Mouse (Mus musculus): ENCODE results near the gene Tbxas1.

The Tbxas1 gene

DNA sequence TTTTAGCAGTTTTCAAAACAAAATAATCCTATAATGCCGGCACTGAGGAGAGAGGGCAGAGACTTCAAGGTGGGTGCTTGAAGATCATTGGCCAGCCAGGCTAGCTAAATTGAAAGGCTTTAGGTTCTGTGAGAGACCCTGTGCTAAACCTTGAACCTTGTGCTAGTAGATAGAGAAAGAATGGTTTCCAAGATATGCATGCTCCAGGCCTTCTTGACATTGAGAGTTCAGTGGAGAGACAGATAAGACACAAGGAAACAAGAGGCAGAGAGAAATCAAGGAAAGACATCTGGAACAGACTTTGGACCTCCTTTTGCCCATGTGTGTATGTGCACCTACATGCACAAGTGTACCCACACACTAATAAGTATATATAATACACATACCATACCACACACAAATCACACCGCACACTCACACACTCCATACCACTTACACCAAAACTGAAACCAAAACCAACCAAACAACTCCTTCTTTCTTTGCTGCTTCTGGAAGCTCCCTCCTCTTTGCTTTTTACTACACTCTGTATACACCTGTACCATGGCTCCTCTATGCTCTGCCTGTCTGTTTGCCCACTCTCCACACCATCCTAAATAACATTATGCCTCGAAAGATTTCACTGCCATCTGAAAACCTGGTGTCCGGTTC lies 25.4 kb downstream of the Tbxas1 start:
- no peak for DNase-seq

DNA sequence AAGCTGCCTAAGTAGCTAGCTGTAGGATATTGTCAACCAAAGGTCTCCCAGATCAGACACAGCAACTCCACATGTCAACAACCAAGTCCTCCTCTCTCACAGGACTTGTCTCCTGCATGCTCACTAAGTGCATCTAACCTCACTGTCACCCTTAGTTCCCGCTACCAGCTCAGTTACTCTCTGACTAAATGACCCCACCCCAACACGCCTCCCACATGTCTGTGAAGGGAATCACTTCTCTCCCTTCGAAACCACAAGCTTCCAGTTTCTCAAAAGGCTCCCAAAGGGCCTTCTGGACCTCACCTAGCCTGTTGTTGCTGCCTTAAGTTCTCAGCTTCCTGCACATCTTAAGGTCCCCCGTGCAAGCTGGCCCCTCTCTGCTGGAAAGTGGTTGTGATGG lies 25.9 kb downstream of the Tbxas1 start:
- DNase-seq: no peak

DNA sequence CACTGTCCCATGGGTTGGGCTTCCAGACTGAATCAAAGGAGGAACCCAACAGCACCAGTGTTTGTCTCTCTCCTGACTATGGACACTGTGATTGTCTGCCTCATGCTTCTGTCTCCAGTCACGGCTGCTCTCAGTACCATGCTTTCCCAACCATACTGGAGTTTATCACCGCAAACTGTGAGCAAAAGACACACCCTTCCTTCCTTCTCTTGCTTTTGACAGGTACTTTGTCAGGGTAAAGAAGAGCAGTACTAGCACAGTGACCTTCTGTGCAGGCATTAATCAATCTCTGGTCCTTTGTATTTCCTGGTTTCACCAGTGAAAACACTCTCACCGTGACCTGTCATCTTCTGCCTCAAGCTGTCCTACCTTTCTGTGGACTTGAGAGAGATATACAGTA lies 26.4 kb downstream of the Tbxas1 start:
- no peak for DNase-seq

DNA sequence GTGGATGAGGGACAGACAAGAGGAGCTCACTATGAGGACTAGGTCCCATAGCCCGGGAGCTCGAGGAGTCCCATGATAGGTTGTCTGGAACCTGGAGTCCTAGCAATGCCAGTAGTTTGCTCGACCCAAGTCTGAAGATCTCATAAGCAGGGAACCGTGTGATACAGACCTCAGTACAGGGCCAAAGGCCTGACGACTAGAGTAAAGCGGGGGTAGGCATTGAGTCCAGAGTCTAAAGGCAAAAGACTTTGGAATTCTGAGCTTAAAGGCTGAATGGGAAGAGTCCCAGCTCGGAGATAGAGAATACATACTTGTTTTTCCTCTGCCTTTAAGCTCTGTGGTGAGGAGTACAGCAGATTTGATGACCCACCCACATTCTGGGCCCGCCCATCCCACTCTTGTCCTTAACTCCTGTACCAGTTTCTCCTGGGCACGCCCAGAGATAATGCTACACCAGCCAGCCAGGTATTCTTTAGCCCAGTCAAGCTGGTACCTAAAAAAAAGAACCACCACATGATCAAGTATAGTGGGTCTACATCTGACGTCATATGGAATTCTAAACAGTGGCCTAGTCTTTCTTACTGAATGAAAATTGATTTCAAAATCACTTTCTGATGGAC lies 27.7 kb downstream of the Tbxas1 start:
- no peak for DNase-seq

GRCm38 (mm10) chr6:38906005-38906404 lies 30.8 kb downstream of the Tbxas1 start:
- DNase-seq: no peak

- peak in 1 of 2 experiments; percentile 23 for DNase-seq
These were observed 33.2 kb downstream of the Tbxas1 start for GRCm38 (mm10) chr6:38908401-38908800.

GRCm38 (mm10) chr6:38910828-38911559 lies 35.8 kb downstream of the Tbxas1 start:
- DNase-seq: peak; percentile 58 to 65

DNA sequence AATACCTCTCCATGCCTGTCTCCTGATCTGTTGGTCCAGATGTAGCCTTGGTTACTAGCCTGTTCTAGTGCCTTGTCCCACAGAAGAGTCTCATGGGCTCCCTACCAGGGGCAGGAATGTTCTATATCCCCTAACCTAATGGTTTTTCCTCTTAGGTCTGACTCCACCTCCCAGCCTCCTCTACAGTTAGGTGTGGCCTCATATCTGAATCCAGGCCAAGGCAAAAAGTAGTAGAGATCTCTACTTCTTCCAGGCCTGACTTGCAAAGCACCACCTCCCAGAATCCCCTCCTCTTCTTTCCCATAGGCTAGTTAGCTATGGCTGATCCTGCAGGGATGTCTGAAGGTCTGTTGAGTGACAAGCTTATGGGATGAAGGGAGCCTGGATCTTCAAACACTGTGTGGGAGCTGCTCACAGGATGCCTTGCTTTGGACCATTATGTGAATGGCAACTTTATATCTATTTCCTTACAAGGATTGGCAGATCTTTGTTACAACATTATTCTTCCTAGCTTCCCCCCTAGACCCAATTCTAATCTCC lies 37.0 kb downstream of the Tbxas1 start:
- DNase-seq: no peak

DNA sequence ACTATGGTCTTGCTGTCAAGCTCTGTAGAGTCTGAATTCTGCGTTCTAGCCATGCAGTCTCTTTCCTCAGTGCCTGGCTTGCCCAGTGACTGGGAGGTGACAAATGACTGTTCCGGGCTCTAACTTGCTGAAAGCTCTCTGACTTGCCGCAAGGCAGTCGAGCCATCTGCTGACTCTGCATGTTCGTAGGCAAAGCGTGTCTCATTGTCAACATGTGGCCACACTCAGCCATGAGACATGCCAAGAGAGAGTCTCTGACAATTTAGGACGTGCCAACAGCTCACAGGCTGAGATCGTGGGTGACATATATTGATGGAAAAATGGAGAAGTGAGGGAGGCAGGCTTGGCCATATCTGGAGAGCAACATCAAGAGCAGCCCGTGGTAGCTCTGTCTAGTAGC lies 37.6 kb downstream of the Tbxas1 start:
- peak; percentile 65 to 79 for DNase-seq

DNA sequence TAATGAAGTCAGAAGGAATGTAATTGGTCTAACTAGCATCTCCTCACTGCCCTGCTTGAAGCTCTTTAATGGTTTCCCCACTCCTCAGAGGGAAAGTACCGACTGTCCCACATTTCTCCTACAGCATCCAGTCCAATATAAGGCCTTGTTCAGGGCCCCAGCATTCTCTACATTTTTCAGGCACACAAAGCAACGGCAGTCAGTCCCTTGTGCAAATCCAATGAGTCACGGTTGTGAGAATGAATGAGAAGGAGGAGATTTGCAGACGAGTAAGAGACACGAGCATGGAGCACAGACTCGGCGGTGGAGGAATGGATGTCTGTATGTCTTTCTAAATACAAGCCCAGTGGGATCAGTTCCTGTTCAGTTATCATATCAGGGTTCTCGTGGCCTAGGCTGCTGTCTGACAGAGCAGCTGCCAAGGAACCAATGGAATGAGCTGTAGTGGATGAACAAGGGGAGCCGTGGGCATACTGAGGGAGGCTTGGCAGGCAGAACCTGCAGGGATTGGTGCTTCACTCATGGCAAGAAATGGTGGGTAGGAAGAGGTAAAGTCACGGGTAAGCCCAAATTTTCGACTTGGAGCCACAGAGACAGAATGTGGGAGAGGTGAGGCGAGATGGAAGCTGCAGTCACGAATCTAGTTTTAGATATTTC lies 38.3 kb downstream of the Tbxas1 start:
- DNase-seq: no peak

DNA sequence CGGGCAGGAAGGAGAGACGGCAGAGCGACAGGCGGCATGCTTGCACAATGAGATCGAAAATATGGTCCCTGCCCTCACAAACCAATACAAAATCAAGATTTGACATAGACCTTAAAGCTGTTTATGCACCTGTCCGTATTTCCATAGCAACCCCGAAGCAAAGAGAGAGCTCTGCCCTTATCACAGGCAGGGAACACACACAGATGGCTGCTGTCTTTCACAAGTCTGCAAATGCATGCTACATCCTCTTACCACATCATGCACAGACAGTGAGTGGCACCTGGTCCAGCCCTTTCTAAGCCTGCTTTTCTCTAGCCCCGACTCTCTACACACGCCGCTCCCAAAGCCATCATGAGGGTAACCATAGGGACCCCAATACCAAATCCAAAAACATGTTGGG lies 39.0 kb downstream of the Tbxas1 start:
- DNase-seq: no peak

- no peak for DNase-seq
These were observed 40.6 kb downstream of the Tbxas1 start for GRCm38 (mm10) chr6:38915776-38916175.

DNA sequence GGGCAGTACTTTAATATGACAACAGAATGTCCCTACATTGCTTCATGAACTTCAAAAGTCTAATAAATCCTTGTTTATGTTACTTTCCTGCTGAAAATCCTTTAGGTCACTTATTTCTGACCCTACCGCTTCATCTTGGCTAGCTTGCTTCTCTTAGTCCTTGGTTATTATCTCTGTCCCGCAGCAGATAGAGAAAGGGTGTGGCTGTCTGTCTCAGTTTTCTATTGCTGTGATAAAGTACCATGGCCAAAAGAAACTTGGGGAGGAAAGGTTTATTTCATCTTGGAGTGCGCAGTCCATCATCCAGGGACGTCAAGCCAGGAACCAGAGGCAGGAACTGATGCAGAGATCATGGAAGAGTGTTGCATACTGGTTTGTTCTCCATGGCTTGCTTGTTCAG lies 41.4 kb downstream of the Tbxas1 start:
- DNase-seq: no peak

GRCm38 (mm10) chr6:38917415-38917814 lies 42.2 kb downstream of the Tbxas1 start:
- no peak for DNase-seq

- no peak for DNase-seq
These were observed 43.5 kb downstream of the Tbxas1 start for GRCm38 (mm10) chr6:38918728-38919127.

- no peak for DNase-seq
These were observed 44.0 kb downstream of the Tbxas1 start for GRCm38 (mm10) chr6:38919135-38919740.

- no peak for DNase-seq
These were observed 44.9 kb downstream of the Tbxas1 start for GRCm38 (mm10) chr6:38920141-38920540.

DNA sequence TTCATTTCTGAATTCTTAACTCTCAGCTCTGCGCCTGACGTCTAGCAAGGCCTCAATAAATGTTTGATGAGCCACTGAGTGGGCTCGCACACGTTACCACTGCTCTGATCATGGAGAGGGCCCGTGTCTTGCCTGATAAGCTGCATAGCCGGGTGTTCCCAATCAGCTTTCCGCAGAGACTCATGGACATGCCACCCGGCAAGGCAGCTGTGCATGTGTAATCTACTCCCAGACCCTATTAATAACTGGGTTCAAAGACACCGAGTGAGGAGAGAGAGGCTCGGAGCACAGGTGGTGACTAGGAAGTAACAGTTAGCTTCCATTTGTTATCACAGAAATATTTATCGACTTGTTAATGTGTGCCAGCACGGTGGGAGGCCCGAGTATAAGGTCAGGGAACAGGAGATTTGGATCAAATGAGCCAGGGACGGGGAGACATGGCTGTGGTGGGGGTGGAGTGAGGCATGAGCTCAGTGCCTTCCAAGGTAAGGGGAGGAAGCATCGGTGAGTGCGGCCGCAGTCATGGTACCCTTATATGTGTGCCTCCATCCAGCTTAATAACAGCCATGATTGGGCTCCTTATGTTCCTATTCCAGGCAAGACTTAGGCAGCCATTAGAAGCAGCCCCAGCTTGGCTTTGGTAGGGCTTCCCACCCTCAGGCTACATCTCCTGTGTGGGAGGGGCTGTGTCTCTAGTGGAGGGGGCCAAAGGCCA lies 46.0 kb downstream of the Tbxas1 start:
- DNase-seq: no peak

- DNase-seq: no peak
These were observed 46.6 kb downstream of the Tbxas1 start for GRCm38 (mm10) chr6:38921810-38922116.

DNA sequence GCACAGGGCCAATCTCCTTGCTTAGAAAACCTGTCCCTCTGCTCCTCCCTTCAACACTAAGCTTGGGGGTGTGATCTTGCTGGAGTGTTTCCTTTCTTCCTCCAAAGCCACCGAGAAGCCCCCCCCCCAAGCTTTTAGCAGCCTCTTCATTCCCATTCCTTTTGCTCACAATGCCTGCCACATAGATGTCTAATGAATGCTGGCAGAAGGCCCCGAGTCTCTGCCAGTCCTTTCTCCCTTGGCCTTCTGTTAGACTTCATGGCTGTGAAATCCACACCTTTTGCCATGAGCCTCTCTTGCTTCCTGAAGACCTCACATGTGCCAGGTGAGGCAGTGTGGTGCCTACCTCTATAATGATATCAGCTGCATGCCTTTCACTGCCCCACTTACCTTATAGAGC lies 47.3 kb downstream of the Tbxas1 start:
- peak; percentile 82 to 84 for DNase-seq

DNA sequence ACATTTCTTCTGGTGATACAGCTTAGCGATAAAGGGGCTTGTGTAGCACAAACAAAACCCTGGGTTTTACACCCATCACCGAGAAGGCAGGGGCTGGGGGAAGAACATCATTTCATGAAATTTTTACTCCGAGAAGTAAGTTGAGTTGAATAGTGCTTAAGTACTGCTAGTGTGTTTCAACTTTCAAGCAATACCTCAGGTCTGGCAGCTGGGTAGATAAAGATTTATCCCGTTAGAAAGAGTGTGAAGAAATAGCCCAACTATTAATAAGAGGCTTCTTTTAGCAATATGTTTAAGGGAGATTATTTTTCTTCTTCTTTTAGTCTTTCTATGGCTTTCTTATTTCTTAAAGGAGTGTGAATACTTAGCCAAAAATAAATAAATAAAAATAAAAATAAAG lies 48.2 kb downstream of the Tbxas1 start:
- no peak for DNase-seq

All from cerebellum, postnatal 10 days (tissue).